Mouse (Mus musculus) kidney, adult 18-20 months (tissue): ENCODE results near the gene Plcd1.
A peak's percentile ranks its signal among the peaks of the same experiment; 100 is the strongest.

Experiments used
- DNase-seq: peaks from one replicate; pipeline ENCODE4 v3.0.0; 2021

The Plcd1 gene

DNA sequence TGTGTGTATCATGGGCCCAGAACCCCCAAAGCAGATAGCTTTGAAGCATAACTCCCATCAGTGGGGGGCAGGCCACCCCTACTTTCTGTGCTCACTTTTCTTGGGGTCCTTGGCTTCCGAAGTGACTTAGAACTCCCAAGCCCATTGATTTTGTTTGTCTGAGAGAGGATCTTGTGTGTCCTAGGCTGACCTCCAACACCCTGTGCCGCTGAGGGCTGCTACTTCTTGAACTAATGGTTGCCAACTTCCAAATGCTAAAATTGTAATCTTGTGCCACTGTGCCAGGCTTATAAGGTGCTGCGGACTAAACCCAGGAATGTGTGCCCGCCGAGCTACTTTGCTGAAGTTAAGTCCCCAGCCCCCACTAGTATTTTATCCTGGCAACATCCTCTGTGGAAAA is 2.8 kb downstream of the Plcd1 start:
- no peak for DNase-seq

DNA sequence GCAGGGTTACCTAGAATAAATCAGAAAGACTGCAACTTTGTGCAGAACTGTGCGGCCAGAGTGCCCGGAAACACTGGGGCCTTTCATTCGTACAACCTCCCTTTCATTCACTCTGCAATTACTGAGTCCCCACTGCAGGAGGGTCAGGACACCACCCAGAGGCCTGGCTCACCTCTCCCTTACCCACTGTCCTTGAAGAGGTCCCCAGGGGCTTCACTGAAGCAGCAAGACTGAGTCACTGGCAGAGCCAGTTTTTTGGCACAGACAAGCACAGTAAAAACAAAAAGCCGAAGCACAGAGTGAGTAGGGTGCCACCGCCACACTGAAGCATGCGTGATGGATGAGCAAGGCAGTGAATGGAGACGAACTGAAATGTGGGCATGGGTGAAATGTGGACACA is 3.9 kb downstream of the Plcd1 start:
- no peak for DNase-seq

GRCm38 (mm10) chr9:119088148-119088801 is 5.0 kb downstream of the Plcd1 start:
- peak; percentile 99 for DNase-seq

- no peak for DNase-seq
These were observed 6.0 kb downstream of the Plcd1 start for GRCm38 (mm10) chr9:119087309-119087708.

- DNase-seq = no peak
These were observed 6.9 kb downstream of the Plcd1 start for GRCm38 (mm10) chr9:119086451-119086850.

- no peak for DNase-seq
These were observed 9.3 kb downstream of the Plcd1 start for GRCm38 (mm10) chr9:119083966-119084365.

DNA sequence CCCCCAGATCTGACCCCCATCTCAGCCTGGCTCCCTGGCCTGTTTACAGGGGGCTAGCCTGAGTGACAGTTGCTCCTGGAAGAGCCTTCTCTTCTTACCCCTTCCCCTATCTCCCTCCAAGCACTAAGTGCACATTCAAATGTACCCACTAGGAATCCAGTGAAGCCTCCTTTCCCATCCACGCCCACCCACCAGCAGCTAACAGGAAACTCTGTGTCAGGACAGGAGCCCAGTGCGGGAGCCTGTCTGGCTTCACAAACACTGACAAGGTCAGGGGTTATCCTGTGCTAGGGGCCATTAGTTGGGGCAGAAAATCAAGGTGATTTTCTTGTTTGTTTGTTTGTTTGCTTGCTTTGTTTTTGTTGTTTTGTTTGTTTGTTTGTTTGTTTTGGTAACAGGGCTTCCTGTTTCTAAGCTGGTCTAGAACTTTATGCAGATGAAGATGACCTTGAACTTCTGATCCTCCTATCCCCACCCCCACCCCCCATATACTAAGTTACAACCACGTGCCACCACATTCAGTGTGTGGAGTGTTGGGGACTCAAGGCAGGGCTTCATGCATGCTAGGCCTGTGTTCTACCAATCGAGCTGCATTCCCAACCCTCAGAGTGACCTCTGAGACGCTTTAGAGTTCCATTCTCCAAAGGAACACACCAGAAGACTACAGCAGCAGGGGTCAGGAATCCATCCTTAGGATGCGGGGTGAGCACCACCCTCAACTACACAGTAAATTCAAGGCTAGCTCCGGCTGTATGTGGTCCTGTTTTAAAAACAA is 10.5 kb downstream of the Plcd1 start:
- no peak for DNase-seq

- no peak for DNase-seq
These were observed 11.3 kb downstream of the Plcd1 start for GRCm38 (mm10) chr9:119082039-119082438.

GRCm38 (mm10) chr9:119080040-119080675 is 13.1 kb downstream of the Plcd1 start:
- DNase-seq = no peak

DNA sequence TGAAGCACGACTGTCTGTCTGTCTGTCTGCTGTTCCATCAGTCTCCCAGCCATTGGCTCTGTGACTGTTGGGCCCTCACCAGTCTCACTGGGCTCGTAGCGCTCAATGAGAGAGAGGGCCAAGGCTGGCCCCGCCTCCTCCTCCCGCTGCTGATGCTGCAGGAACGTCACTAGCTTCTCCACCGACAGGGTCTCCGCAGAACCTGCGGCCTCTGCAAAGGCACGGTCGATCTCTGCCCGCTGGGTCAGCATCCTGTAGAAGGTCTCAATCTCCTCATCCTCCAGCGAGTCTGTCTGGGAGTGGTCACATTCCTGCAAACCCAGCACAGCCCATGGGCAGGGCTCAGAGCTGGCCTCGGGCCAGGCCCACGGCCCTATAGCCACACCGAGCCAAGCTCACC is 17.6 kb downstream of the Plcd1 start:
- no peak for DNase-seq

GRCm38 (mm10) chr9:119073184-119073895 is 20.0 kb downstream of the Plcd1 start:
- no peak for DNase-seq

GRCm38 (mm10) chr9:119071786-119072185 is 21.5 kb downstream of the Plcd1 start:
- no peak for DNase-seq

GRCm38 (mm10) chr9:119070173-119070825 is 23.0 kb downstream of the Plcd1 start:
- no peak for DNase-seq

GRCm38 (mm10) chr9:119068266-119068665 is 25.0 kb downstream of the Plcd1 start:
- DNase-seq = no peak

GRCm38 (mm10) chr9:119067601-119068000 is 25.7 kb downstream of the Plcd1 start:
- DNase-seq = peak; percentile 86

GRCm38 (mm10) chr9:119064296-119064695 is 29.0 kb downstream of the Plcd1 start:
- no peak for DNase-seq

DNA sequence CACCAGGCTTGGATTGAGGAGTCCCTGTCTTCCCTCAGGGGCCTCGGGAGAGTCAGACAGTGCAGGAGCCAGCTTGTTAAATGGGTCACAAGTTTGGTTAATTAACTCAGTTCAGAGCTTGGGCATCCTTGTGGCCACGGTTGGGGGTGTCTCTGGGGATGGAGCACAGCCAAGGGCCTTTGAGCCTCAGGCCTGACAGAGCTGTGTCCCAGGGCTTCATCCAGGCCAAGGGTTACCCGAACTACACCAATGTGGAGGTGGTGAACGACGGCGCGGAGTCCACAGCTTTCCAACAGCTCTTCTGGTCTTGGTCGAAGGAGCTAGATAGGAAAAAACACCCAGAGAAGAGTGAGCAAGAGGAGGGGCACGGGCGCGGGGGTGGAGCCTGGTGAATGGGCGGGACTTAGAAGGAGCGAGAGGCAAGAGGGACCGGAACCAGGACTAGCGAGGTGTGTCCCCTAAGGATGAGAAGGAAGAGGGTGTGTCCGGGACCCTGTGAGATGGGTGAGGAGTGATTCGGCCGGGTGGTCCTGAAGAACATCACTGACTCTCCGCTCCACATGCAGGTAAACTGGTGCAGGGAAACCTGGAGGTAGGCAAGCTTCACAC is 30.2 kb downstream of the Plcd1 start:
- peak; percentile 66 for DNase-seq

DNA sequence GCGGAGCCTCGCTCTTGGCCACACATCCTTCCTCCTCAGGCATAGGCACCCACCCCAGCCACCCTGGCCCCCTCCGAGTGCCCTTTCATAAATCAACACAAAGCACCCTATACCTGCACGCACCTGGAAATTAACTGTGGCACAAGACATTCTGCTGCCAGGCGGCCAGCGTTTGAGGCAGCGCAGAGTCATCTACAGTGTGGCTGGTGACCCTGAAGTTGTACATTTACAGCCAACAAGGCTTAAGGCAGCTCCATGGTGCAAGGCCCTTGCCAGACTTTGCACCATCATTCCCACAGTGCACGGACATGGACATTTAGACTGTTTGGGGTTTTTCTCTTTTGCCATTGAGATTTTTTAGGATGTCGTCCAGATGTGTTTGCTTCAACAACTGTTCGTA is 32.6 kb downstream of the Plcd1 start:
- DNase-seq = peak; percentile 31

- no peak for DNase-seq
These were observed 35.1 kb downstream of the Plcd1 start for GRCm38 (mm10) chr9:119058245-119058644.

GRCm38 (mm10) chr9:119055336-119055735 is 38.0 kb downstream of the Plcd1 start:
- no peak for DNase-seq

GRCm38 (mm10) chr9:119053964-119054576 is 39.2 kb downstream of the Plcd1 start:
- DNase-seq = no peak
